15 mouse cellular contexts compared by ENCODE assay signal in genomic region chr16:87511706-87512105, GRCm38 (mm10). TPM values are rescaled to one million over a fixed set of nuclear protein-coding genes. Genes with fewer than 3 reads are reported as not detected.
DNase-seq lines count a peak whose midpoint lies in the region; ATAC-seq and TF ChIP-seq lines count a peak whose summit lies in the region.
"Had no signal": no experiment of that assay in that cellular context is flagged by ENCODE, and none has a peak within 500 bp of the region (broad histone marks: within the 10 kb centered on the region; RNA-seq: fewer than 3 reads in every experiment).

No protein-coding gene starts in this region.

- no peak overlapping the region for H3K9ac ChIP-seq in forebrain, embryonic 14.5 days (ENCODE audit: low read length)
- no peak overlapping the region for H3K9ac ChIP-seq in forebrain, embryonic 11.5 days (ENCODE audit: low read length)
- no peak overlapping the region for H3K9ac ChIP-seq in forebrain, embryonic 16.5 days (replicated peaks; ENCODE audit: low read depth, low read length)
- H3K9ac ChIP-seq: embryonic facial prominence, embryonic 12.5 days had no signal

- ATAC-seq in forebrain, embryonic 14.5 days, result peak; percentile 49; the same call in 1 of the 2 replicates
- no peak for ATAC-seq in forebrain, embryonic 11.5 days (replicated peaks; ENCODE audit: low FRiP score)
- peak; percentile 27; the same call in 1 of the 2 replicates for ATAC-seq in forebrain, embryonic 16.5 days
- ATAC-seq in activated CD4-positive, CD25-positive, alpha-beta regulatory T cell, adult 4 months, result no peak

- DNase-seq in forebrain, embryonic 14.5 days (ENCODE audit: low spot score), result peak; percentile 64
- no peak for DNase-seq in forebrain, embryonic 11.5 days (ENCODE audit: low spot score)
- no peak for DNase-seq in forebrain, embryonic 10.5 days (ENCODE audit: extremely low spot score, low spot score)
- DNase-seq in brain, embryonic 14.5 days (ENCODE audit: low read depth), result peak; percentile 74
- DNase-seq: adrenal gland, adult 8-10 months; adrenal gland, postnatal 14 days; cerebellum, adult 11-12 months; cerebellum, adult 2 months; cerebellum, adult 9-10 months; cerebellum, postnatal 10 days; cerebellum, postnatal 25 days had no signal

- H3K9me3 ChIP-seq in forebrain, embryonic 14.5 days (replicated peaks; ENCODE audit: control insufficient read depth, low read length), result no peaks in the 10 kb centered on the region
- H3K9me3 ChIP-seq in forebrain, embryonic 11.5 days (ENCODE audit: control insufficient read depth, low read length), result no peaks in the 10 kb centered on the region
- no peaks in the 10 kb centered on the region for H3K9me3 ChIP-seq in forebrain, embryonic 16.5 days (ENCODE audit: control insufficient read depth, low read length)
- no peaks in the 10 kb centered on the region for H3K9me3 ChIP-seq in forebrain, embryonic 10.5 days
- H3K9me3 ChIP-seq: embryonic facial prominence, embryonic 10.5 days; embryonic facial prominence, embryonic 12.5 days had no signal

- H3K27ac ChIP-seq in forebrain, embryonic 14.5 days (ENCODE audit: low read depth, low read length), result no peak overlapping the region
- H3K27ac ChIP-seq in forebrain, embryonic 11.5 days (ENCODE audit: low read depth, low read length), result no peak overlapping the region
- no peak overlapping the region for H3K27ac ChIP-seq in forebrain, embryonic 16.5 days (ENCODE audit: low read length)
- no peak overlapping the region for H3K27ac ChIP-seq in forebrain, embryonic 10.5 days
- H3K27ac ChIP-seq: embryonic facial prominence, embryonic 10.5 days; embryonic facial prominence, embryonic 12.5 days had no signal

- no peaks in the 10 kb centered on the region for H3K36me3 ChIP-seq in forebrain, embryonic 14.5 days (ENCODE audit: control insufficient read depth, insufficient read depth, low read length)
- H3K36me3 ChIP-seq in forebrain, embryonic 11.5 days (ENCODE audit: control insufficient read depth, insufficient read depth, low read length), result no peaks in the 10 kb centered on the region
- no peaks in the 10 kb centered on the region for H3K36me3 ChIP-seq in forebrain, embryonic 16.5 days (ENCODE audit: control insufficient read depth, insufficient read depth)
- no peaks in the 10 kb centered on the region for H3K36me3 ChIP-seq in forebrain, embryonic 10.5 days (replicated peaks)
- H3K36me3 ChIP-seq: embryonic facial prominence, embryonic 10.5 days; embryonic facial prominence, embryonic 12.5 days had no signal

- TF ChIP-seq POLR2A in brain, embryonic 14.5 days (IDR thresholded peaks at IDR 0.05; ENCODE audit: borderline replicate concordance, extremely low read depth, insufficient read depth, insufficient read length, poor library complexity, severe bottlenecking), result no peak

- WGBS in forebrain, embryonic 14.5 days, result 48% methylated on average over 5 of the region's 5 CpGs
- 79% methylated on average over 5 of the region's 5 CpGs for WGBS in forebrain, embryonic 11.5 days
- WGBS in forebrain, embryonic 16.5 days, result 51% methylated on average over 5 of the region's 5 CpGs
- WGBS in forebrain, embryonic 10.5 days, result 83% methylated on average over 5 of the region's 5 CpGs

- no peak for TF ChIP-seq CTCF in brain, embryonic 14.5 days (IDR thresholded peaks at IDR 0.05; ENCODE audit: borderline replicate concordance, extremely low read depth, insufficient read depth, insufficient read length)

- no peak overlapping the region for H3K4me2 ChIP-seq in forebrain, embryonic 14.5 days (ENCODE audit: low read length)
- H3K4me2 ChIP-seq in forebrain, embryonic 11.5 days (ENCODE audit: low read depth, low read length, severe bottlenecking), result no peak overlapping the region
- no peak overlapping the region for H3K4me2 ChIP-seq in forebrain, embryonic 16.5 days (ENCODE audit: low read length)
- H3K4me2 ChIP-seq: embryonic facial prominence, embryonic 12.5 days had no signal

- H3K4me3 ChIP-seq in forebrain, embryonic 14.5 days (ENCODE audit: low read depth, low read length), result no peak overlapping the region
- no peak overlapping the region for H3K4me3 ChIP-seq in forebrain, embryonic 11.5 days (ENCODE audit: low read depth, low read length)
- no peak overlapping the region for H3K4me3 ChIP-seq in forebrain, embryonic 16.5 days (replicated peaks; ENCODE audit: low read length)
- no peak overlapping the region for H3K4me3 ChIP-seq in forebrain, embryonic 10.5 days
- H3K4me3 ChIP-seq: embryonic facial prominence, embryonic 10.5 days; embryonic facial prominence, embryonic 12.5 days had no signal

- no peaks in the 10 kb centered on the region for H3K4me1 ChIP-seq in forebrain, embryonic 14.5 days (ENCODE audit: control insufficient read depth, insufficient read depth, low read length)
- H3K4me1 ChIP-seq in forebrain, embryonic 11.5 days (replicated peaks; ENCODE audit: control insufficient read depth, insufficient read depth, low read length), result no peaks in the 10 kb centered on the region
- 0 out of 2 replicates have a peak, but pooled peaks cover 2% of the 10 kb centered on the region for H3K4me1 ChIP-seq in forebrain, embryonic 16.5 days (replicated peaks; ENCODE audit: control insufficient read depth, insufficient read depth, low read length)
- peaks cover 4% of the 10 kb centered on the region; the same call in 1 of the 2 replicates for H3K4me1 ChIP-seq in forebrain, embryonic 10.5 days
- H3K4me1 ChIP-seq: embryonic facial prominence, embryonic 12.5 days had no signal

- H3K27me3 ChIP-seq in forebrain, embryonic 14.5 days (replicated peaks; ENCODE audit: control insufficient read depth, insufficient read depth, low read length), result no peaks in the 10 kb centered on the region
- H3K27me3 ChIP-seq in forebrain, embryonic 11.5 days (ENCODE audit: control insufficient read depth, insufficient read depth, low read length), result no peaks in the 10 kb centered on the region
- H3K27me3 ChIP-seq in forebrain, embryonic 16.5 days (replicated peaks; ENCODE audit: control insufficient read depth, insufficient read depth, low read length), result no peaks in the 10 kb centered on the region
- H3K27me3 ChIP-seq in forebrain, embryonic 10.5 days (ENCODE audit: poor library complexity, severe bottlenecking), result no peaks in the 10 kb centered on the region
- H3K27me3 ChIP-seq: embryonic facial prominence, embryonic 12.5 days had no signal

RNA-seq across cellular contexts. Expression of gene Cct8, which starts 16.0 kb away (rescaled TPM):
- 504 and 543 TPM in 2 replicates for polyA plus RNA-seq in forebrain, embryonic 14.5 days (2014; fragmentation: Nextera tagmentation; extraction: Ambion mirVana)
- polyA plus RNA-seq in forebrain, embryonic 11.5 days (2014; fragmentation: Nextera tagmentation; extraction: Ambion mirVana), result 606 and 643 TPM in 2 replicates
- polyA plus RNA-seq in forebrain, embryonic 16.5 days (2015; fragmentation: Nextera tagmentation; extraction: Ambion mirVana), result 450 and 485 TPM in 2 replicates
- 692 and 710 TPM in 2 replicates for polyA plus RNA-seq in forebrain, embryonic 10.5 days (2016; fragmentation: Nextera tagmentation; extraction: Ambion mirVana)
- 180 and 193 TPM in 2 replicates for polyA plus RNA-seq in brain, embryonic 14.5 days (2012; rRNA removed)
- polyA plus RNA-seq in activated CD4-positive, CD25-positive, alpha-beta regulatory T cell, adult 4 months (2017; shearing (Covaris generic)), result 100 to 1,000 TPM; 413 to 466 TPM

RNA-seq across cellular contexts. Expression of gene Map3k7cl, which starts 41.4 kb away (rescaled TPM):
- not detected in 2 replicates for polyA plus RNA-seq in forebrain, embryonic 14.5 days (2014; fragmentation: Nextera tagmentation; extraction: Ambion mirVana)
- polyA plus RNA-seq in forebrain, embryonic 11.5 days (2014; fragmentation: Nextera tagmentation; extraction: Ambion mirVana), result 0.15 TPM in 1 of 2 replicates, not detected in the other
- 0.13 TPM in 1 of 2 replicates, not detected in the other for polyA plus RNA-seq in forebrain, embryonic 16.5 days (2015; fragmentation: Nextera tagmentation; extraction: Ambion mirVana)
- polyA plus RNA-seq in forebrain, embryonic 10.5 days (2016; fragmentation: Nextera tagmentation; extraction: Ambion mirVana), result not detected in 2 replicates
- 0.38 and 0.49 TPM in 2 replicates for polyA plus RNA-seq in brain, embryonic 14.5 days (2012; rRNA removed)
- not detected for polyA plus RNA-seq in activated CD4-positive, CD25-positive, alpha-beta regulatory T cell, adult 4 months (2017; shearing (Covaris generic))
- polyA plus RNA-seq: embryonic facial prominence, embryonic 10.5 days; embryonic facial prominence, embryonic 12.5 days had no signal

RNA-seq across cellular contexts. Expression of gene Usp16, which starts 57.2 kb away (rescaled TPM):
- polyA plus RNA-seq in forebrain, embryonic 14.5 days (2014; fragmentation: Nextera tagmentation; extraction: Ambion mirVana), result 46.7 and 48.9 TPM in 2 replicates
- 43.8 and 45.7 TPM in 2 replicates for polyA plus RNA-seq in forebrain, embryonic 11.5 days (2014; fragmentation: Nextera tagmentation; extraction: Ambion mirVana)
- polyA plus RNA-seq in forebrain, embryonic 16.5 days (2015; fragmentation: Nextera tagmentation; extraction: Ambion mirVana), result 45.8 and 51.7 TPM in 2 replicates
- polyA plus RNA-seq in forebrain, embryonic 10.5 days (2016; fragmentation: Nextera tagmentation; extraction: Ambion mirVana), result 36.1 and 45.2 TPM in 2 replicates
- polyA plus RNA-seq in brain, embryonic 14.5 days (2012; rRNA removed), result 60.4 and 61.9 TPM in 2 replicates
- 10 to 100 TPM; 33.0 to 71.5 TPM for polyA plus RNA-seq in activated CD4-positive, CD25-positive, alpha-beta regulatory T cell, adult 4 months (2017; shearing (Covaris generic))

Comparison
In these comparisons a context has a peak if more than half of its experiments do, and no peak if none do; other contexts are left out.
1. ATAC-seq: peak in forebrain, embryonic 14.5 days (single experiment) and forebrain, embryonic 16.5 days (single experiment); none in forebrain, embryonic 11.5 days (single experiment) and activated CD4-positive, CD25-positive, alpha-beta regulatory T cell, adult 4 months (single experiment).
2. DNase-seq: peak in forebrain, embryonic 14.5 days (single experiment) and brain, embryonic 14.5 days (single experiment); none in forebrain, embryonic 11.5 days (single experiment) and forebrain, embryonic 10.5 days (single experiment).